Mouse (Mus musculus): Measurements from ENCODE around the gene Abhd8.

Gene Abhd8

DNA sequence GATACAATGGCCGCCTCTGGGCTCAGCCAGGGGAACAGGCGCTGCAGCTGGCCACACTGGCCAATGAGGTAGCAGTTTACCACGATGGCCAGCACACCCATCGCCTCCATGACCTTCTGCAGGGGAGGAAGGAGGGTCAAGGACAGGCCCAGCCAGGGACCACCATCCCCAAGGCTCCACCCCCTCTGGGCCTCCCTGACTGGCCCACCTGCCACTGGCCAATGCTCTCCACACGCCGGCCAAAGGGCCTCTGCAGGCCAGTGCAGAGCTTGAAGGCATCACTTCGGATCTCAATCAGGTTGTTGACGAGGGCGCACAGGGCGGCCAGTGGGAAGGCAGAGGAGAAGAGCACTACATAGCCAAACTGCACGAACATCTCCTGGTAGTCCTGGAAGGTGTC lies 15.5 kb upstream of the Abhd8 start:
- DNase-seq (ENCODE audit: extremely low spot score, low read depth, low spot score), result no peak

DNA sequence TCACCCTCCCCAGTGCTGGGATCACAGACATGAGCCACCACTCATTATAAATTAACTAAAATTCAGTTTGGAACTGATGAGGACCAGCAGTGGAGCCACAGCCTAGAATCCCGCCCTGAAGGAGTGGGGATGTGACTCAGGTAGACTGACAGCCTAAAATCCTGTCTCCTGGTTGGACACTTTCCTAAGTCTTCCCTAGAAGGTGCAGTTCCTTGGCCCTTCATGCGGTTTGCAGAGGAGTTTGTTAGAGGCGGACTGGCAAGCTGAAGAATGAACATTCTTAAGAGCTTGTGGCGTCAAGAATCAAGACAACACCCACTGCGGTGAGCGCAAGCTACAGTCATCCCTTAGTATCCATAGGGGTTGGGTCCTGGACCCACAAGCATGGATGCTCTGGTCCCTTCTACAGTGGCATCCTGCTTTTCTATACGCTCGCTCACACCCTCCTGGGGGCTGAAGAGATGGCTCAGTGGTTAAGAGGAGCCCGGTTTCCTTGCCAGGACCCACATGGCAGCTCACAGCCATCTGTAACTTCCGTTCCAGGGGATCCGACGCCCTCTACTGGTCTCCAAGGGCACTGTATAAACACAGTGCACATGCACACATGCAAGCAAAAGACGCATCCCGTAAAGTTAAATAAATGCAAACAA lies 13.9 kb upstream of the Abhd8 start:
- no peak for DNase-seq (ENCODE audit: extremely low spot score, low read depth, low spot score)

DNA sequence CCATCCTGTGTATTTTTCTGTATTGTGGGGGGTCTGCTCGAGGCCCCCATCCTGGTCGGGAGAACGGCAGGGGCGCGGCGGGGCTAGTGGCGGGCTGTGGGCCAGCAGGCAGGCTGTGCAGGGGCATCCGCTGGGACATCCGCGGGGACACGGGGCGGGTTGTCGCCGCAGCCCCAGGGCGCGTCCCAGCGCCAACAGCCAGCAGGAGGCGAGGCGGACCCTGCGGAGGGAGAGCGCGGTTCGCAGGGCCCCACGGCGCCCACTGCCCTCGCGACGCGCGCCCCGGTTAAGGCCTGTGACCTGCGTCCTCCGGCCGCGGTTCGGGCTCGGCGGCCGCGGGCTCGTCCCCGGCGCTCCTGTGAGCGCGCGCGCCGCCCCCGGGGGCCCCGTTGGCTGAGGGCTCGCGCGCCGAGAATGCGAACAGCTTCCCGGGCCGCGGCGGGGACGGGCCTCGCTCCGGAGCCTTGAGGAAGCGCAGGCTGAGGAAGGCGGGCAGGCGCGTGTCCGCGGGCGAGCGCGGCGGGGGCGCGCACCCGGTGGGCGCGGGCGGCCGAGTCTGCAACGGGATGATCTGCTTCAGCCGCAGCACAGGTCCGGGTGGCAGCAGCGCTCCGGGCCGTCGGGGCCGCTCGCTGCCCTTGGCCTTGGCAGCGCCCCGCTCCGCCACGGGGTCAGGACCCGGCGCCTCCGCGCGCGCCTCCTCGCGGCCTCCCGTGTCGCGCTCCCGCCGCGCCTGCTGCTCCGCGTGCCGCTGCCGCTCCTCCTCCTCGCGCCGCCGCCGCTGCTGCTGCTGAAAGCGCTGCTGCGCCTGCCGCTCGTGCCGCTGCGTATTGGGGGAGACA lies 12.9 kb upstream of the Abhd8 start:
- no peak for DNase-seq (ENCODE audit: extremely low spot score, low read depth, low spot score)

DNA sequence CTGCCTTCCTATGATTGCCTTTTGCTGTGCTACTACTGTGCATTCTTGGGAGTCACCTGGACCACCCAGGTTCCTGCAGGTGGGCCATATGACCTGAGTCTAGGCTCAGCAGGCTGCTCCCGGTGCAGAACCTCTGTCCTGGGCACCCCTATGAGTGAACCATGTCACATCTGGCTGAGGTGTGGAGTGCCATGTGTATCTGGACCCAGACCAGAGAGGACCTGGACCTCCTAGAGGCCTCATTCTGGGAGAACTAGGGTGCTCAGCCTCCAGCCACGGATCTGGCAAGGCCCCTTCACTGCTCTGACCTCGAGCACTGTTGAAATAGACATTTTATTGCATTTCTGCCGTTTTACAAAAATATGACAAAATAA lies 12.2 kb upstream of the Abhd8 start:
- no peak for DNase-seq (ENCODE audit: extremely low spot score, low read depth, low spot score)

DNA sequence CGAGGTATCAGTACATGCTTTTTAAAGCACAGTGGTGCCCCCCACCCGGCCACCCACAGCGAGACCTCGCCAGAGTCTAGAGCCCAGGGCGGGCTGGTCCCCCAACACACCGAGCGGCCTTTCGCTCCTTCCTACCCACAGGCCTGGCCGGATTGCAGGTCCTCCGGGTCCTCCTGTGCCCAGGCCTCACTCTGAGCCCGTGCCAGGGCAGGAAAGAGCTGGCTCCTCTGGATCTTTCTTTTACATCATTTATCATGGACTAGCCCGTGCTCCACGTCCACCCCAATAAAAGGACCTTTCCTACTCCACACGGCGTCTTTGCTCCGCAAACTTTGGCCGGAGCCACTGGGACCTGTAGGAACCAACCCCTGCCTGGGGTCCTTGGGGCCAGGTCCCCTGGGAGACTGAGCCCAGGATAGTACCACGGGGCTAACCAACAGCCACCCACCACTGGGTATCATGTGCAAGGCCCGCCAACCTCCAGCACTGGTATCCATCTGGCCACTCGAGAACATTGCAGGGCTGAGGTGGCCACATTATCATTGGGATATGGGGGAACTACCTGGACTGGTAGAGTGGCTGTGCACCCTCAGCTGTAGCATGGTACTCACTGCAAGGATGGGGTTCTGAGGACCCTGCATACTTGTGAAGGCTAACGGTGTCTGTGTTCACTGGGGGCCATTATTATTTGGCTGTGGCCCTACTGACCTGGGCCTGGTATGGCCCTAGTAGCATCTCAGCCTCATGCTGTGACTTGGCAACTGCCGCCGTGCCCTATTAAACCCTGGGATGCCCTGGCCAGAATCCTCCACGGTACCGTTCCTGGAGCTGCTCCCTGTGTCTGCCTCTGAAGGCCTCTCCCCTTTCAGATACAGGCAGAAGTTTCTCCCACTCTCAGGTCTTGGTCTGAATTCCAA lies 11.6 kb upstream of the Abhd8 start:
- DNase-seq (ENCODE audit: extremely low spot score, low read depth, low spot score), result no peak

DNA sequence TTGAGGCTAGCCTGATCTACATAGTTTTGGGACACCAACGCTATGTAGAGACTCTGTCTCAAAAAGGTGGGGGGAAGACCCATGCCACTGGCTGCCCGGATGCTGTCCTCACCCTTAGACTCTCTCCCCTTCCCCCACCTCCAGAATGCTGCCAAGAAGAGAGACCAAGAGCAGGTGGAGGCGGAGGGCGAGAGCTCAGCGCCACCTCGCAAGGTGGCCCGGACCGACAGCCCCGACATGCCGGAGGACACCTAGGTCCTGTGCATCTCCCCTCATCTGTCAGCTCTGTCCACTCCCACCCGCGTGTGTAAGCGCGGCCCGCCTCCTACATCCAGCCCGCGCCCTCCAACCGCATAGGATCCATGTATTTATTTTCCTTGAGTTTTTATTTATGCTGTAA lies 10.9 kb upstream of the Abhd8 start:
- no peak for DNase-seq (ENCODE audit: extremely low spot score, low read depth, low spot score)

DNA sequence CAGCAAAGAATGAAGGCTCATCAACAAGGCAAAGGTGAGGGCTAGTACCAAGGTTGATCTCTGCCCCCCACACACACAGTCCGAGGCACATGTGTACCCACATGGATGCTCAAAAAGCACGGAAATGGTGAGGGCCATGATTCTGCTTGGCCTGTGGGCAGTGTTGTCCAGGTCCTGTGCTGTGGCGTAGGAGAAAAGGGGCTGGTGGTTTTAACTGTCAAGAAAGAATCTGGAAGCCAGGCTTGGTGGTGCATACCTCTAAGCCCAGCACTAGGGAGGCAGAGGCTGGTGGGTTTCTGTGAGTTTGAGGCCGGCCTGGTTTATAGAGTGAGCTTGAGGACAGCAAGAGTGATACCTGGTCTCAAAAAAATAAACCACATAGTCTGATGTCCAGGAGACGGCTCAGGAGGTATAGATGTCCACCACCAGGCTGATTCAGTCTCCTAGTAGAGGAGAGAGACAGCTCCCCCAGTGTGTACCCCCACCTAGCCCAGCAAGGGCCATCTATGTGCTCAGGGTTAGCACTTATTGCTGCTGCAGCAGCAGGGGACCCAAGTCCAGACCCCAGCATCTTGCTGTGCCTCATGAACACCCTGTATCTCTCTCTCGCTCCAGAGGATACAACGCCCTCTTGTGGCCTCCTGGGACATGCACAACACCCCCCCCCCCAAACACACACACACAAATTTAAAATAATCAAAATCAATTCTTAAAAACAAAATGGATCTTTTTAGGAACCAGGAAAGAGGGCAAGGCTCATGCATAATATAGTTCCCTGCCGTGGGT lies 9.3 kb upstream of the Abhd8 start:
- no peak for DNase-seq (ENCODE audit: extremely low spot score, low read depth, low spot score)

DNA sequence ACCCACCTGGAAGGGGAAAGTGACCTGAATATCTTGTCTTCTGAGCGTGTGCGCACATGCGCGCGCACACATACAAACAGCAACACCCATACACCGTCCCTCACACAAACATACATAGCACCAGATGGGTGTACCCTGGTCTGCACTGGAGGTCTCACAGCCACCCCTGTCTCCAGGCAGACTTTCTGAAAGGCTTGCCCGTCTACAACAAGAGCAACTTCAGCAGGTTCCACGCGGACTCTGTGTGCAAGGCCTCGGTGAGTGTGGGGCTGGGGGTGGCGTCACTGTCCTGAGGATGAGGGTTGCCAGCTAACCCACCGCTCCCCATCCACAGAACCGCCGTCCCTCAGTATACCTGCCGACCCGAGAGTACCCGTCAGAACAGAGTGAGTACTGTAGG lies 8.4 kb upstream of the Abhd8 start:
- DNase-seq (ENCODE audit: extremely low spot score, low read depth, low spot score), result no peak

DNA sequence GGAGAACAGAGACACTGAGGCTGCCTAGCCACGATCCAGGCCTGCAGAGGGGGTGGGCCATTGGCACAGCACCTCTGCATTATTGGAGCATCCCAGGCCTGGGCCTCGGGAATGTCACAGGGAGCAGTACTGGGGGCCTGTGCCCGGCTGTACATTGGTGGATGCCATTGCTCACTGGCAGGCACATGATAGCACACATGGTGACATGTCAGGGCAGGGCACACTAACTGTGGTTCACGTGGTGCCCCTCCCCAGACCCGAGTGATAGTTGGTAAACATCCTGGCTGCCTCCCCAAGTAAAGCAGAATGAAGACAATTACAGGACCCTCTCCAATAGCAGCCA lies 7.4 kb upstream of the Abhd8 start:
- no peak for DNase-seq (ENCODE audit: extremely low spot score, low read depth, low spot score)

DNA sequence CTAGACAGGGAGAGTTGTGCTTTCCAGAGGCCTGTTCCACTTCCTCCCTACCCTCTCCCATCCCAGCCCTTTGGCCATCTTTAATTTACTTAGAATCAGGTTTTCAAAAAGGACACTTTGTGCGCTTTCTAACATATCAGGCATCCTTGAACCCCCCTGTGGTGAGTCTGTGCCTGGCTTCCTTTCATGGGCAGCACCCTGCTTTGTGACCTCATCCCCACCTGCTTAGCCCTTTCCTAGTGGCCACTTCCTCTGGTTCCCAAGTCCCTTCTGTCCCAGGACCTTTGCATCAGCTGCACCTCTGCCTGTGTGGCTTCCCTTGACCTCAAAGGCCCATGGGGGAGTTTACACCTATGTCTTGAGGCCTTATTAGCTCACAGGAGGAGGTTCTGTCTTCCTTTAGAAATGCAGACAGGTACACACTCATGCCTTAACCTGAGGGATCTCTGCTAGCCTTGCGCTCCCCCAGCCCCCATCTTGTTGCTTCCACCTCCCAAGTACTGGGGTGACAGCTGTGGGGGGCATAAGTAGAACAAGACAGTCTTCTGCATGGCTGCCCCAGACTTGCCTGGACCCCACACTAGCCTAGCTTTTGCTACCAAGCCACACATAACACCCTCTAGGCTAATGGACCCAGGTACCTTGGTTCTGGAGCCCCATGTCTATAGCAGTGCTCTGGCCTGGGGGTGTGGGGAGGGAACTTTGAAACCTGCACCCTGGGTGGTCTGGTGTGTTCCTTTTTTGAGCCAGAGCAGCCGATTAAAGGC lies 6.9 kb upstream of the Abhd8 start:
- DNase-seq (ENCODE audit: extremely low spot score, low read depth, low spot score), result no peak

DNA sequence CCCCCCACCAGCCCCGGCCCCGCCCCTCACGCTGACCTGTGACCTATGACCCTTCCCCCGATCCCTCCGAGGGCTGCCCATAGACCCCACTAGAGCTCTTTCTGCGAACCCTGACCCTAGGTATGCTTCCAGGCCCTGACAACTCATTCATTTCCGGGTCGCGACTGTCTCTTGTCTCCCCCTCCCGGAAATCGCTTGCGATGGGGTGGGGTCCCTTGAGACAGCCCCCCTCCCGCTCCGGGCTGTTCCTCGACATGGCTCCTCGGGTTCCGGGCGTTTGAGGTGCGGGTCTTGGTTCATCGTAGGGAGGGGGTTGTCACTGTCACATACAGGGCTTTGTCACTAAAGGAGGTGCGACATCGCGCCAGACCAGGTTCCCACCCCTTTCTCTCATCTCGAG lies 6.0 kb upstream of the Abhd8 start:
- no peak for DNase-seq (ENCODE audit: extremely low spot score, low read depth, low spot score)

DNA sequence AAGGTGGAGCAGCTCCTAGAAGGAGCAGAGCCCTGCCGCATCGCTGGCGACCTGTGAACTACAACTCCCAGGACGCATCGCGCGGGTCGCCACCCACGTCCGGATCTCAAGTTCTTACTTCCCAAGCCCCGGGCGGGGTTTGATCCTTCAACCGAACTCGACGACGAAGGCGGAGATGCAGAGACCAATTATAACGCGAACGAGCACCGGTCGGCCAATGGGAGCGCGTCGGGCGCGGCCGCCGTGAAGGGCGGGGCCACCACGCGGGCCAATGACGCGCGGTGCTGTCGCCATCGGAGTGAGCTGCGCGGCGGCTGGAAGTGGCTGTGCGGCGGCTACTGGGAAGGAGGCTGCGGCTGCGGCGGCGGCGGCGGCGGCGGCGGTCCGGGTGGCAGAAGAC lies 5.5 kb upstream of the Abhd8 start, which contains the start of gene Dda1:
Dda1 (plus strand) TSS at position 284 of the 400 bp plus-strand sequence.
- DNase-seq (ENCODE audit: extremely low spot score, low read depth, low spot score), result peak; percentile 95

DNA sequence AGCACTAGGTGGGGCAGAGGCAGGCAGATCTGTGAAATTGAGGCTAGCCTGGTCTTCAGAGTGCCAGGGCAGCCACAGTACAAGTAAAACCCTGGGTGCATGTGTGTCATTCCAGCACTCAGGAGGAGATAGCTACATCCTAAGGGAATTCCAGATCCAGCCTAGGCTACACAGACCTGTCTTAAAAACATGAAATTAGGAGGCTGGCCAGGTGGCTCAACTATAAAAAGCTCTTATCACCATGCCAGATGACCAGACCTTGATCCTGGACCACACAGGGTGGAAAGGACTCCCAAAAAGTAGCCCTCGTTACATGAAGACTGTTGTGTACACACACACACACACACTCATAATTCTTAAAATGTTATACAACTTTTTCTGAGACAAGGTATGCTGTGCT lies 4.5 kb upstream of the Abhd8 start:
- DNase-seq (ENCODE audit: extremely low spot score, low read depth, low spot score), result no peak

DNA sequence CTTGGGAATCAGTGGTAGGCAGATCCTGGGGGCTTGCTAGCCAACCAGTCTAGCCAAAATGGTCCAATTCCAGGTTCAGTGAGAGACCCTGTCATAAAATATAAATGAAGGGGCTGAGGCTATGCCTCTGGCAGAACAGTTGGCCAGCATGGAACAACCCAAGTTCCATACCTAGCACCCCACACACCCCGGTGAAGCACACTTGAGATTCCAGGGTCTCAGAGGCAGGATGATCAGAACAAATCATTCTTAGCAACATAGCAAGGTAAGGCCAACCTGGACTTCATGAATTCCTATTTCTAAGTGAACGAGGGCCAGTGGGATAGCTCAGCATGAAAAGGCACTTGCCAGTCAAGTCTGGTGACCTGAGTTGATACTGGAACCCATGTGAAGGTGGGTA lies 3.7 kb upstream of the Abhd8 start:
- DNase-seq (ENCODE audit: extremely low spot score, low read depth, low spot score), result no peak

DNA sequence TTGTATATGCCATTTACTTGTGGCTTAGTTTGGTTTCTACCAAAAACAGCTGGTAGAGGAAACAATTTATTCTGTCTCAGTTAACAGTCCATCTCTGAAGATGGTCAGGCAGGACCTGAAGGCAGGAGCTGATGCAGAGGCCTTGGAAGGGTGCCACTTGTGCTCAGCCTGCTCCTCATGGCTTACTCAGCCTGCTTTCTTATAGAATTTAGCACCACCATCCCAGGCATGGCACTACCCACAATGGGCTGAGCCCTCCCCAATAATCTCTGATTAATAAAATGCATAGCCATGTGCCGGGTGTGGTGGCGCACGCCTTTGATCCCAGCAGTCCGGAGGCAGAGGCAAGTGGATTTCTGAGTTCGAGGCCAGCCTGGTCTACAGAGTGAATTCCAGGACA lies 2.7 kb upstream of the Abhd8 start:
- no peak for DNase-seq (ENCODE audit: extremely low spot score, low read depth, low spot score)

DNA sequence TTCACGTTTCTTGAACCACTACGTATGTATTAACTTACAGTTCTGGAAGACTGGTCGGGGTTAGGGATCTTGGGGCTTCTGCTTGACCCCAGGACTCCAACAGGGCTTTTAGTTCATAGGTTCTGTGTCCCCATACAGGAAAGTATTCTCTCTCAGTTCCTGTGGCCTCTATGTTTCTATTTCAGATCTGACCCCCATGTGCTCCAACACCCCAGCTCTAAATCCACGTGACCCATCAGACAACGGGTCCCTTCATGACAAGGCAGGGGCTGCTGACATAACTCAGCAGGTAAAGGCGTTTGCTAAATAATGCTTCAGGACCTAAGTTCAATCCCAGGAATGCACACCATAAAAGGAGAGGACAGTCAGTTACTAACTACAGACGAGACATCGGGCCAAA lies 2.3 kb upstream of the Abhd8 start:
- DNase-seq (ENCODE audit: extremely low spot score, low read depth, low spot score), result no peak

DNA sequence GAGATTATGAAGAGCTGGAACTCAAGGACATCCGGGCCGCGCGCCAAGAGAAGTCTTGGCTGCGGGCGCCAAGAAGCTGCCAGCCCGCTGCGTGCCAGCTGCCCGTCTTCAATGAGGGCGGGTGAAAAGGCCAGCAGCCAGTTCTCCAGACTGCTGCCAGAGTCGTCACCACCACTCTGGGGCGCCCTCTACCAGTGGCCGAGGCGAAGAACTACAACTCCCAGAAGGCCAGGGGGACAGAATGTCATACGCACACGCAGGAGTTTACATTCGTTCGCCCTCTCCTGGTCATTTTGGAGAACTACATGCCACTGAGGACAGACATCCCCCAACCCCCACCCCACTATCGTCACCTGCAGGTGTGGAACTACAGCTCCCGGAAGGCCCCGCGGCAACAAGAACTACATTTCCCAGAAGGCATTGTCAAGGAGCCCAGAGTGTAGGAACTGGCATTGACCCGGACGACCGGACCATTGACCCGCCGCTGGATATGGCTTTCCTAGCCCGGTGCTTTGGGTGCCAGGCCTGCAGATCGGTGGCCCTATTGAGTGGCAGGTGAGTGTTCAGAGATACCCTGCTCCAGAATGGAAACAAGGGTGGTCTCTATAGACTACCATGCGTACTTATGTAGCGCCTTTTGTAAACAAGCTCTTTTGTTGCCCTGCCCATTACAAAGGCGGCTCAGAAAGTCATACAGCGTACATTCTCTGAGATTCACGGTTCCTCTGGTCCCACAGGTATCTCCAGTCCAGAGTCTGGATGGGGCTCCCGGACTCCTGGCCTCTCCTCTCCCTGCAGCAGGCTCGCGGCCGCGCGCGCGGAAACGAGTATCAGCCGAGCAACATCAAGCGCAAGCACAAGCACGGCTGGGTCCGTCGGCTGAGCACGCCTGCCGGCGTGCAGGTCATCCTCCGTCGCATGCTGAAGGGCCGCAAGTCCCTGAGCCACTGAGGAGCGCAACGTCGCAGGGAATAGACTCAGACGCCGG lies 1.4 kb upstream of the Abhd8 start, which contains the start of gene Mrpl34:
Mrpl34 (plus strand) TSS at position 447 of the 988 bp plus-strand sequence.
- DNase-seq (ENCODE audit: extremely low spot score, low read depth, low spot score), result peak; percentile 100

DNA sequence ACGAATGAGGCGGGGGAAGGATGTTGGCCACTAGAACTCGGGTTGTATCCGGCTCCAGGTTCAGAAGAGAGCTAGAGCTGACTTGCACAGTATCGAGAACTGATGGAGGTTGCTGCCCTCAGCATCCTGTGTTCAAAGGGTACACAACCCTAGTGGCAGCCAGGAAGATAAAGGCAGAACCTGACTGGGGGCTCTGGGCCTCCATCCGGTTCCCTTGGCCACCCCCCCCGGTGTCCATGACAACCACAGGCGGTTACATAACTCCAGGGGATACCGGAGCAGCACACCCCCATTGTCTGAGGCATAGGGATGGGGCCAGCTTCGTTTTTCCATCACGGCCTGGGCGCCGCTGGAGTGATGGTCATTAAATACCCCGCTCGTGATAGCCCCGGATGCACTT lies 669 bp downstream of the Abhd8 start:
- no peak for DNase-seq (ENCODE audit: extremely low spot score, low read depth, low spot score)

DNA sequence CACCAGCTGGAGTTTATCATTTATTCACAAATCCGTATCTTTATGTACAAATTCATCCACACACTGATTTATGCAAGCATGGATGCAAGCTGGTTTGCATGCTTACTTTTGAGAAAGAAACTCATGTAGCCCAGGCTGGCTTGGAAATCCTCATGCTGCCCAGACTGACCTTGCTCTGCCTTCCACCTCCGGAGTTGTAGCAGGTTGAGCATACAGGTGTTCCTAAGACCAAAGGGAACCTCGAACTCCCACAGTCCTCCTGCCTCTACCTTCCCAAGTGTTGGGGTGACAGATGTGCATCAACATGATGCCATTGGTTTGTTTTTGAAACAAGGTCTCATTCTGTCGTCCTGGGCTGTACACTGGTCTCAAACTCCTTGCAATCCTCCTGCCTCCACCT lies 1.3 kb downstream of the Abhd8 start:
- DNase-seq (ENCODE audit: extremely low spot score, low read depth, low spot score), result no peak

All from hindlimb bud, embryonic 11.5 days (tissue).